Mouse (Mus musculus): Measurements from ENCODE around the gene Cpa1.

DNA sequence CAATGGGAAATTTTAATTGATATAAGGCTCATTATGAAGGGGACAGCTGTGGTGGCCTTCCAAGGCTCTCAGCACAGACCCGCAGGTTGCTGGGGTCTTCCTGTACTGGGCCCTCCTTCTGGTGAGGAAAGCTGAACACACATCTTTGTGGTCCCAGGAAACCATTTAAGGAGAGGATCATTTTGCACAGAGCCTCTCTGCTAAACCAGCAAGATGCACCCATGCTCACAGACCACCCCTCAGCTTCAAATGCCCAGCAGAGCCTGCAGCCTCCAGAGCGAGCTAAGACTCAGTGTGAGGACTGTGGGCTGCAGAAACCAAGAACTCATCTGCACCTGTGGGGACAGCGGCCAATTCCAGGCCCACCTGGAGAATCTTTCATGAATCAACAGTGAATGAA lies 15.9 kb downstream of the Cpa1 start:
- TF ChIP-seq CHD2 (IDR thresholded peaks at IDR 0.05; ENCODE audit: low read depth, low read length) (no peak), MAFK (IDR thresholded peaks at IDR 0.05; ENCODE audit: insufficient read depth, low read depth, low read length) (no peak), ZC3H11A (IDR thresholded peaks at IDR 0.05; ENCODE audit: borderline replicate concordance, low read depth, low read length) (no peak), HCFC1 (IDR thresholded peaks at IDR 0.05; ENCODE audit: borderline replicate concordance, insufficient read depth, low read length) (no peak)

Measured in ES-E14 (cell line).